ENCODE assay signal across 22 mouse cellular contexts in genomic region chr7:113278493-113278892, GRCm38 (mm10).
"Had no signal": no experiment of that assay in that cellular context is flagged by ENCODE, and none has a peak within 500 bp of the region (broad histone marks: within the 10 kb centered on the region; RNA-seq: fewer than 3 reads in every experiment).

No protein-coding gene starts in this region.

- DNase-seq: heart, postnatal 10 days; heart, postnatal 14 days; heart, postnatal 36 days; heart, postnatal 4 days; kidney, adult 11 months; kidney, adult 18-20 months; kidney, adult 2 months; kidney, adult 8-10 months; kidney, adult 9 months; kidney, postnatal 10 days; kidney, postnatal 14 days; kidney, postnatal 25 days; kidney, postnatal 36 days; kidney, postnatal 4 days; layer of hippocampus, adult 9-11 months; layer of hippocampus, postnatal 36 days had no signal

- ATAC-seq: hindbrain, embryonic 16.5 days; hindbrain, postnatal 0 days; inflammation-experienced regulatory T-cells, adult 6 months; intestine, embryonic 15.5 days; intestine, embryonic 16.5 days; intestine, postnatal 0 days had no signal
